Mouse (Mus musculus) forebrain, embryonic 14.5 days (tissue): ENCODE data around the gene Angel1. TPM values are rescaled to one million over a fixed set of nuclear protein-coding genes. Genes with fewer than 3 reads are reported as not detected.

ENCODE experiments used
- ATAC-seq: fragments of 200-750 bp; cut with Nextera tagmentation; 2 replicates; pipeline ENCODE4 v1.8.0; 2017; ENCODE audit warnings: mild to moderate bottlenecking, moderate library complexity
- DNase-seq: peaks from one replicate; pipeline ENCODE4 v3.0.0-alpha.2; 2015; ENCODE audit warnings: low spot score
- H3K27ac ChIP-seq: fragments of 300-500 bp; sonication (generic); 2 replicates; pipeline ENCODE4 v1.5.1; 2014; ENCODE audit warnings: low read depth, mild to moderate bottlenecking, control low read depth, low read length, moderate library complexity
- H3K27me3 ChIP-seq: fragments of 300-500 bp; sonication (generic); replicated peaks from 2 replicates; pipeline ENCODE4 v1.6.1; 2014; ENCODE audit warnings: low read length, control low read depth, mixed read lengths; ENCODE audit not compliant: control insufficient read depth, insufficient read depth
- H3K36me3 ChIP-seq: fragments of 300-500 bp; sonication (generic); 2 replicates; pipeline ENCODE4 v1.6.1; 2014; ENCODE audit warnings: low read length, control low read depth; ENCODE audit not compliant: control insufficient read depth, insufficient read depth
- H3K4me1 ChIP-seq: fragments of 300-500 bp; sonication (generic); 2 replicates; pipeline ENCODE4 v1.6.1; 2014; ENCODE audit warnings: antibody characterized with exemption, low read length, control low read depth; ENCODE audit not compliant: control insufficient read depth, insufficient read depth
- H3K4me2 ChIP-seq: fragments of 300-500 bp; sonication (generic); 2 replicates; pipeline ENCODE4 v1.6.1; 2014; ENCODE audit warnings: mild to moderate bottlenecking, control low read depth, low read length
- H3K4me3 ChIP-seq: fragments of 300-500 bp; sonication (generic); 2 replicates; pipeline ENCODE4 v1.5.1; 2014; ENCODE audit warnings: low read depth, low read length, control low read depth
- H3K9ac ChIP-seq: fragments of 300-500 bp; sonication (generic); 2 replicates; pipeline ENCODE4 v1.6.1; 2014; ENCODE audit warnings: mild to moderate bottlenecking, low read length, control low read depth, moderate library complexity
- H3K9me3 ChIP-seq: fragments of 300-500 bp; sonication (generic); replicated peaks from 2 replicates; pipeline ENCODE4 v1.6.1; 2016; ENCODE audit warnings: low read length, control low read depth, mixed read lengths; ENCODE audit not compliant: control insufficient read depth
- WGBS: fragments of 180-500 bp; shearing (Covaris S2); extraction: QIAGEN DNeasy Blood & Tissue Kit; methylation state at CpG from one replicate; pipeline ENCODE4 v1.1.7; 2014; 5-methylcytosine and 5-hydroxymethylcytosine counted together
- polyA plus RNA-seq: library from polyadenylated mRNA; unstranded; fragments of >200 nt; fragmentation: Nextera tagmentation; extraction: Ambion mirVana; gene quantifications from 2 replicates; pipeline ENCODE4 v1.2.1, GENCODE M21; 2014

Gene Angel1
- polyA plus RNA-seq, 1 experiment from 2014 or later: 7.6 TPM

DNA sequence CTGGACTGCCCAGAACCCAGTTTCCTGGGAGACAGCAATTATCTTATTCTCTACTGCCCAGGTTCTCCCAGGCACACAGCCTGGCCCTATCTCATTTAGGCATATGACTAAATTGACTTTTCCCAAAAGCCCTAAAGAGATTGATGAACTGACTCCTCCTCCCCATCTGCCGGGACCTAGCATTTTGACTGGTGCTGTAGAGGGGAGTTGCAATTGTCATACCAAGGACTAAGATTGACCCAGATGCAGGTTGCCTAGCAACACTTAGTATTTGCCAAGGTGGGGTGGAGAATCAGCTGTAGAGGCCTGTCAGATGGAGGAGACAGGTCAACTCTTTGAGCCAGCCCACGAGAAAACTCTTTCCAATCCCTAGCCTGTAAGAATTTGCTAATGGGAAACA is 28.3 kb downstream of the Angel1 start:
- no peak overlapping the region for H3K4me3 ChIP-seq
- no peak overlapping the region for H3K9ac ChIP-seq
- peaks cover 32% of the 10 kb centered on the region for H3K36me3 ChIP-seq
- 81% methylated on average over 2 of the region's 2 CpGs for WGBS
- H3K4me2 ChIP-seq: no peak overlapping the region
- no peaks in the 10 kb centered on the region for H3K27me3 ChIP-seq
- no peaks in the 10 kb centered on the region for H3K9me3 ChIP-seq
- no peak for DNase-seq
- ATAC-seq: no peak
- H3K4me1 ChIP-seq: peaks cover 15% of the 10 kb centered on the region; the same call in 1 of the 2 replicates
- peak overlapping the region; percentile 92; the same call in 1 of the 2 replicates for H3K27ac ChIP-seq

DNA sequence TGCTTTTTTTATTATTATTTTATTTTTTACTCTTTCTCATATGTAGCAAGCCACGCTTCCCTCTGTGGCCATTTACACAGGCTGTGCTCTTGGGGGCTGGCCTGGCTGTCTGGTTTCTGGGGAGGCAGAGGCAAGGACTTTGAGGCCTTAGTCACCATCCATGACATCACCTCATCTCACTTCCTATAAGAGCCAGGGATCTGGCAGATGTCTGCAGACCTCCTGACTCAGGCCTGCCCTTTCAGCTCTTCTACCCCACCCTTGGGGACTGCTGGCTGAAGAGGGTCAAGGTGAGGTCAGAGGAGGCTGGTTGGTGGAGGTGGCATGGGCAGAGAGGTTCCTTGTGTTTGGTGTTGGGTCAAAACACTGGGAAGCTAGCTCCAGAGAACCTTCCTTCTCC is 31.8 kb downstream of the Angel1 start:
- Histone ChIP-seq H3K27ac (no peak overlapping the region), H3K4me2 (no peak overlapping the region), H3K4me1 (0 out of 2 replicates have a peak, but pooled peaks cover 5% of the 10 kb centered on the region), H3K4me3 (no peak overlapping the region), H3K9ac (no peak overlapping the region), H3K27me3 (no peaks in the 10 kb centered on the region), H3K36me3 (peaks cover 67% of the 10 kb centered on the region), H3K9me3 (no peaks in the 10 kb centered on the region)
- DNase-seq (no peak), ATAC-seq (no peak)
- WGBS: 100% methylated on average over 1 of the region's 1 CpGs

DNA sequence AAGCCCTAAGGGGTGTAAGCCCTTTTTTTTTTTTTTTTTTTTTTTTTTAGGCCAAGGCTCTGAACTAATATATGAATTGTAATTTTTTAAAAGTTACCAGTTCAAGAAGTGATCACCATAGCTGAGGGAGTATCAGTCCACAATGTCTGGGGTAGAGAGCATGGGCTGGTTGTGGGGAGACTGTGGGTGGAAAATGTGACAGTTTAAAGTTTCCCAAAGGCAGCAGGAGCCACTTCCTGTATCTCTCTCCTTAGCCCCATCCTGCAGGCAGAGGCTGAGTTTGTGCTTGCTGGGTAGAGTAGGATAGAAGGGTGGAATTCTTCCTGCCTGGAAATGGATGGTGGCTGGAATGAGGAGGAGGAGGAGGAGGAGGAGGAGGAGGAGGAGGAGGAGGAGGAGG is 32.9 kb downstream of the Angel1 start:
- ATAC-seq (no peak), DNase-seq (no peak)
- Histone ChIP-seq H3K27ac (no peak overlapping the region), H3K4me3 (no peak overlapping the region), H3K4me1 (no peaks in the 10 kb centered on the region), H3K36me3 (peaks cover 77% of the 10 kb centered on the region), H3K9ac (no peak overlapping the region), H3K9me3 (no peaks in the 10 kb centered on the region), H3K4me2 (no peak overlapping the region), H3K27me3 (no peaks in the 10 kb centered on the region)

DNA sequence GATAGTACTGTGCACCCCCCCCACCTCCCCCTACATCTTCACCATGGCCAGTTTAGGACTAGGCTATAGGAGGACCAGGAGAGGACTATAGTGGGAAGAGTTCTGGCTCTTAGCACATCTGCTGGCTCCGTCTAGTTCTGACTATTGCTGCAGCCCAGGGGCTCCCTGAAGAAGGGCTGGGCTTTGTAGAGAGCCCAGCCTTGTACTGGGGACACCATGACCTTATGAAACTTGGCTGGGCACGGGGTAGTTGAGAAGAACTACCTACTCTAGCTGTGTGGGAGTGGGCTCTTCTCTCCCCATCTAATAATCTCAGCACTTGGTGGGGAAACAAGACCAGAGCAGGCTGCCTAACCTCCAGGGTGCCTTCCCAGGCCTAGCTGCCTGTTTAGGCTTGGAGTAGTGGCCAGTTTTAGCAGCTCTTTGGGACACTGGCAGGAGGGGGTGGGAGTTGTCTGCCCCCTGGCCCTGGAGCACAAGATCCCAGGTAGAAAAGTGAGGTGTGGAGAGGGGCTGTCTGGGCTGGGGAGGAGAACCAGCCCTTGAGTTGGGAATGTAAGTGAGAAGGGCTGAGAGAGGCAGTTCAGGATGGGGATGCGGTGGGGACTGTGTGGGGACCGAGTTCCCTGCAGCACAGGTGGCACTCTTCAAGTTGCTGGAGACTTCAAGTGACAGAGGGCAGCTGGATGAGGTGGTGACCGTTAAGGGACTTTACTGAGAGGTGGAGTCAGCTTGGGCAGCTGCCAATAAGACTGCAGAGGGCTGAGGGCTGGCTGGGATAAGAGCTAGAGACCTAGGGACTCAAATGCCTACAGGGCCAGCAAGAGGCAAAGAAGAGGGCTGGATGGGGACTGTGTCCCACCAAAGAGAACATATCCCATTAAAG is 33.5 kb downstream of the Angel1 start:
- 77% methylated on average over 5 of the region's 5 CpGs for WGBS
- H3K4me1 ChIP-seq: no peaks in the 10 kb centered on the region

DNA sequence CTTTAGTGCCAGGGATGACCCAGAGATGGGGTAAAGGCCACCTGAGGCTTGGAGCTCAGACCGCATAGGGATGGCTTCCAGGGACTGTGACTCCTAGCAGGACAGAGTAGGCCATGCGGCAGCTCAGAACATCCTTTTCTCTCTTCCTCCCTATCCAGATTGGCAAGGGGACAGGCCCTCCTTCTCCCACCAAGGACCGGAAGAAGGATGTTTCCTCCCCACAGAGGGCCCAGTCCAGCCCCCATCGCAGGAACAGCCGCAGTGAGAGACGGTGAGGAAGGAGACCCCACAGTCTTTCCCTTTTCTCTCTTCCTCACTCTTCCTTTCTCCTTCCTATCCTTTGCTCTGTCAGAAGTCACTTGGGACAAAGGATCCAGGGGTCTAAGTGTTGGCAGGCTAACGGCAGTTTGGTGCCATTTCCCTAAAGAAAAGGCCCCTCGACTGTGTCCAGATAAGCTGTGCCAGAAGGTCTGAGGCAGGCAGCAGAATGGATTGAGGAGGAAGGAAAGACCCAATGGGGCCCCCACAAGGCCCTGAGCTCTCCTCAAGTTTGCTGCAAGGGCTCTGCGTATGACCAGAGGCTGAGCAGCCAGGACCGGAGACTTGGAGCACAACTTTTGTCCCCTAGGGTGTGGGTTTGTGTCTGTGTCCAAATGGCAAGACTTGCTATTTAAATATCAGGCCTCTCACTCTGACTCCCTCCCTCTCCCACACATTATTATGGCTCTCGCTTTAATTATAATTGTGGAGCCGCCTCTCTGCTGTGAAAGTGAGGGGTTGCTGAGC is 35.4 kb downstream of the Angel1 start:
- H3K4me3 ChIP-seq: no peak overlapping the region
- no peak overlapping the region for H3K9ac ChIP-seq
- no peaks in the 10 kb centered on the region for H3K9me3 ChIP-seq
- peaks cover 93% of the 10 kb centered on the region for H3K36me3 ChIP-seq
- ATAC-seq: no peak
- H3K27me3 ChIP-seq: no peaks in the 10 kb centered on the region
- 87% methylated on average over 12 of the region's 12 CpGs for WGBS
- no peak overlapping the region for H3K4me2 ChIP-seq
- H3K4me1 ChIP-seq: no peaks in the 10 kb centered on the region
- DNase-seq: no peak
- no peak overlapping the region for H3K27ac ChIP-seq

More for the DNA sequence above, 33.5 kb downstream of the Angel1 start:
- Histone ChIP-seq H3K27ac (no peak overlapping the region), H3K36me3 (peaks cover 84% of the 10 kb centered on the region), H3K9me3 (no peaks in the 10 kb centered on the region), H3K27me3 (no peaks in the 10 kb centered on the region), H3K4me3 (no peak overlapping the region), H3K9ac (no peak overlapping the region), H3K4me2 (no peak overlapping the region)
- no peak for DNase-seq
- ATAC-seq: no peak

DNA sequence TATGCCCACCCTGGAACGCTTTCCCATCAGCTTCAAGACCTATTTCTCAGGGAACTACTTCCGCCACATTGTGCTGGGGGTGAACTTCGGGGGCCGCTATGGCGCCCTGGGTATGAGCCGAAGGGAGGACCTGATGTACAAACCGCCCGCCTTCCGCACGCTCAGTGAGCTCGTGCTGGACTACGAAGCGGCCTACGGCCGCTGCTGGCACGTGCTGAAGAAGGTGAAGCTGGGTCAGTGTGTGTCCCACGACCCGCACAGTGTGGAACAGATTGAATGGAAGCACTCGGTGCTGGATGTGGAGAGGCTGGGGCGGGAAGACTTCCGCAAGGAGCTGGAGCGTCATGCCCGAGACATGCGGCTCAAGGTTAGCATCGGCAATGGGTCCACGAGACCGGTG is 37.3 kb downstream of the Angel1 start:
- DNase-seq (no peak), ATAC-seq (no peak)
- no peaks in the 10 kb centered on the region for H3K9me3 ChIP-seq
- H3K4me3 ChIP-seq: no peak overlapping the region
- no peak overlapping the region for H3K27ac ChIP-seq
- H3K4me1 ChIP-seq: no peaks in the 10 kb centered on the region
- H3K27me3 ChIP-seq: no peaks in the 10 kb centered on the region
- 97% methylated on average over 27 of the region's 27 CpGs for WGBS
- no peak overlapping the region for H3K4me2 ChIP-seq
- H3K9ac ChIP-seq: no peak overlapping the region
- H3K36me3 ChIP-seq: peaks cover 84% of the 10 kb centered on the region

DNA sequence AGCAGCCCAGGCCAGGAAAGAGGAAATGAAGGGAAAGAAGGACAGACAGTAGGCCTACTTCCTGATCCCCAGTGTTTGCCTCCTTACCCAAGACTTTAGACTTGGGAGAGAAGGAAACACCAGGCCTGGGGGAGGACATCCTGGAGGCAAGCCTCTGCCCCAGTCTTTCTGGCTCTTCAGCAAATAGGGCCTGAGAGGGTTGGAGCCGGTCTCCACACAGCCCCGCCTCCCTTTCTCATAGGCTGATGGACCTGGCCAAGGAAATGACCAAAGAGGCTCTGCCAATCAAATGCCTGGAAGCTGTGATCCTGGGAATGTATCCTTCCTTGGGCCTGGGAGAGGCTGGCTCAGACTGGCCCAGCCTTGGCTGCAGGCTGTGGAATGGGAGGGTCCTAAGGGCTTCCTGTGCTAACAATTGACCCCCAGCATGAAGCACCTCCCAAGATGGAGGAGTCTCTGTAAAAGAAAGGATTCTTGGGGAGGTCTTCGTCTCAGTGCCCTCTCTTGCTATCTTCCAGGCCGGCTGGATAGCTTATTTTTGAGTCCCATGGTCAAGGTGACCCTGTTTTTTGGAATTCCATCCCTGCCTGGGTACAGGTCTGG is 38.2 kb downstream of the Angel1 start:
- Histone ChIP-seq H3K27me3 (no peaks in the 10 kb centered on the region), H3K4me1 (peaks cover 4% of the 10 kb centered on the region), H3K4me3 (no peak overlapping the region), H3K9me3 (no peaks in the 10 kb centered on the region), H3K9ac (no peak overlapping the region), H3K36me3 (peaks cover 84% of the 10 kb centered on the region), H3K27ac (no peak overlapping the region), H3K4me2 (no peak overlapping the region)
- 87% methylated on average over 4 of the region's 4 CpGs for WGBS
- DNase-seq: no peak
- no peak for ATAC-seq

DNA sequence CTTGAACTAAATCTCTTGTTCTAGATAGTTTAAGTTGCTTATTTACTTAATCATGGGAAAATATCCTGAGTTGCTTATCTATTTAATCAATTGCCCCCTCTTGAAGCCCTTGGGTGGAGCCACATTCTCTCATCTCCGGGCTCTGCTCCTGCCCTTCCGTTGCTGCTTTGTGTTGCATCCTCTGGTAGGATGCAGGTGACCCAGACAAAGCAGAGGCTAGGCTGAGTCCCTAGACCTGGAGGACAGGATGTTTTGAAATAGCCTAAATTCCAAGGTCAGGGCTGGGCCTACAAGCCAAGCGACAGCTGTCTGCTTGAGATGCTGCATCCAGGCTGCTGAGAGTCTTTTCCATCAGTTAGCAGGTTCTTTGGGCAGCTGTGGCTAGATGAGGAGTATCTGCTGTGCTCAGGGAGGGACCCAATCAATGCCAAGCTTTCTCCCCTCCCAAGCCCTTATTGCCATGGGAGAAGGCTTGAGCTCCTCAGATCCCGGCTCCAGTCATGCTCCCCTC is 38.8 kb downstream of the Angel1 start:
- Histone ChIP-seq H3K9me3 (no peaks in the 10 kb centered on the region), H3K4me1 (peaks cover 10% of the 10 kb centered on the region), H3K4me2 (no peak overlapping the region), H3K36me3 (peaks cover 84% of the 10 kb centered on the region), H3K27me3 (no peaks in the 10 kb centered on the region), H3K9ac (no peak overlapping the region), H3K4me3 (no peak overlapping the region), H3K27ac (no peak overlapping the region)
- ATAC-seq (no peak), DNase-seq (no peak)
- 82% methylated on average over 4 of the region's 4 CpGs for WGBS
